Mouse (Mus musculus): ENCODE measurements at regions not wholly inside any gene's neighbourhood (a gene's known extent, or its start where the extent isn't known, plus 50 kb on each side); places are given as distances from the start of the nearest gene placed in this dataset.

GRCm38 (mm10) chr12:56246406-56246805, 99.3 kb downstream of the Mbip start:
- TF ChIP-seq POLR2A (IDR thresholded peaks at IDR 0.05; ENCODE audit: low read depth, low read length) (no peak), CTCF (IDR thresholded peaks at IDR 0.05; ENCODE audit: extremely low read depth, insufficient read depth, insufficient read length, insufficient replicate concordance) (no peak)

Data from spleen, adult 2 months (tissue).